Mouse (Mus musculus) brain, adult 2 months (tissue): ENCODE measurements around the gene Flot1.

Experiments used
- DNase-seq: peaks from one replicate; pipeline ENCODE4 v3.0.0; 2011; ENCODE audit warnings: low read depth, low spot score

Gene Flot1

DNA sequence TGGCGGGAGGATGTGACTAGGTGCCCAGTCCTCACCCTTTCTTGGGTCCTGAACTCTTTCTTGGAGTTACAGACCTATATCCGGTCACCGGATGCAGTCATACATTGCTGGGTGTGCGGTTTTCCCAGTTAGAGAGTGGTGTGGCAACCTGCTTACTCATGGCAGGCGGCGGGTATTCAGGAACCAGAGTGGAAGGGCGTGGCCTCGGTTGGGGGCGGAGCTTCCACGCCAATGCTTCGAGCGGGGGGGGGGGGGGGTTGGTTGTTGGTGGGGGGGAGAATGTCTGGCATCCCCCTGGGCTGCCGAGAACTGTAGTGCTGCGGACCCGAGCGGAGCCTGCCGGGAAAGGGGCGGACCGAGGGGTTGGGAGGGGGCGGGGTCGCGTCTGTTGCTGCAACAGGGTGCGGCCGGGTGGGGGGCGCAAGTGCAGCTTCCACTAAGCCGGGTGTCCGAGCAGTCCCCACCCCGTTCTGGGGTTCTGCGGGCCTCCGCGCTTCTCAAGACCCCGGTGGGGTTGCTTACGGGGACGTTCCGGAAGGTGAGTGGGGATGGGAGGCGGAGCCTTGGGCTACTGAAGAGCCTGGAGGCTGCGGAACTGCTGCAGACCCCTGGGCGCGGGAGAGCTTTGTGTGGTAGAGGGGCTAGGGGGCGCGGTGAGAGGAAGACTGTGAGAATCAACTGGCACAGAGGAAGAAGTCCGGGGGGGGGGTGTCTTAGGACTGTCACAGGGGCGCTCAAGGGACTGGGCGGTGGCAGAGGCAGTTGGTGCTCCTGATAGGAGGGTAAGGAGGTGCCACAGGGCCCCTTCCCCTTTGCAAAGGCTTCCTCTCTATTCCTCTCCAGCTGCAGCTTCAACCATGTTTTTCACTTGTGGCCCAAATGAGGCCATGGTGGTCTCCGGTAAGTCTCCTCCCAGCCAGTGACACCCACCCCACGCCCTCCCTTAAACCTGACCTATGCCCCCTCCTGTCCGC is at the start of gene Flot1:
Gene Flot1, plus strand, starts transcription at position 267 of the 974 bp plus-strand sequence.
- peak; percentile 90 for DNase-seq

DNA sequence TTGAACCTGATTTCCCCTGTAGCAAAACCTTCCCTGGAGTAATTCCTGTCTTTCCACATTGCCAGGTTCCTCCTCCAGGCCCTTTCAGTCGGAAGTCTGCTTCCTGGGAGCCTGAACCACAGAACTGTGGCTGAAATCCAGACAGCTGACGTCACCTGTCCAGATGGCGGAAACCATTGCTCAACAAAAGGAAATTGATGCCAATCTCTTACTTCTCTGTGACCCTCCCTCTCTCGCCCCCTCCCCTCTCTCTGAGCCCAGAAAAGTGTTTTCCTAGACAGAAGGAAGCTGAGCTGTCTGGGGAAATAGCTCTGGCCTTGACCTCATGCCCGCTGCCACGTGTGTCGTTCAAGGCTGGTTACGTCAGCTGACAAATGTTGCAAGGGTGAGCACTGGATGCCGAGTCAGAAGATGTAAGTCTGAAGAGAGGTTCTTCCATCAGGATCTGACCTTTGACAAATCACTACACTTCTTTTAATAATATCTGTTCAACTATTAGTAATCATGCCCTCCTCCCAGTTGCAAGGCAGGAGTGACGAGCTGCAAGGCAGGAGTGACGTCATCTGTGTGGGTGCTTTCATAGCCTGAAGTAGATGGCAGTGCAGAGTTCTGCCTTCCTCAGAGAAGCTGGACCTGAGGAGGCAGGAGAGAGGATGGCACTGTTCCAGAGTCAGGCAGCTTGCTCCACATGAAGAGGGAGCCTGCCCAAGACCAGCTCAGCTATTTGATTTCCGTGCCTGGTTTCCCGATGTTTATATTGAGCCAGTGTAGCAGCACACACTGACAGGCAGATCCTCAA is 46.0 kb upstream of the Flot1 start:
- DNase-seq: peak; percentile 98

- no peak for DNase-seq
These were observed 44.1 kb upstream of the Flot1 start for GRCm38 (mm10) chr17:35778965-35779364.

DNA sequence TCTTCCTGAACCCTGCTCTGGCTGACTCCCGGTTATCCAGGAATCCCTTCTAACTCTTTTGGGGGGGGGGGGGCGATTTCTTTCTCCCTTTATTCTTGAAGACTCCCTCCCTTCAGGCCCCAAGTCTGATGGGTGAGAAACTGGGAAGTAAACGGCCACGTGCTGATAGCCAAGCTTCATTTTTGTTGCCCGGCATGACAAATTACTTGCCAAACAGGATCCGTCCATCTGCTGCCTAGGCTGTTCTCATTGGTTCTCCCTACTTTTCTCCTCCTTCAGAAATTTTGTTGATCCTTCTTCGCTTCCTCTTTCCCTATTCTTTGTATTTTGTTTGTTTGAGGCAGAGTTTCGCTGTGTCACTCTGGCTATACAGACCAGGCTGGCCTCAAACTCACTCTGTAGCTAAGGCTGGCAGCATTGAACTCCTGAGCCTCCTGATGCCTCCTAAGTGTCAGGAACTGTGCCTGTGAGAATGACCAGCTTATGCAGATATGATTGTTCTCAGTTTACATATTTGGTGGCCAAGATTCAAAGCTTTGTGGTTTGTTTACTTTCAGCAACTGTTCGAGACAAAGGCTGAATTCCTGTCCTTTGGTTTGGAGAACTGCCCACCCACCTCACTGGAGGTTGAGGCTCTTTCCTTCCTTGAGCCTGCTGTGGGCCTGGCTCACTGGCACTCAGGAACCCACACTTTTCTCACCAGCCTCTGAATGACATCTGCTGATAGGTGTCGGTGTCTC is 43.4 kb upstream of the Flot1 start:
- DNase-seq: peak; percentile 18

DNA sequence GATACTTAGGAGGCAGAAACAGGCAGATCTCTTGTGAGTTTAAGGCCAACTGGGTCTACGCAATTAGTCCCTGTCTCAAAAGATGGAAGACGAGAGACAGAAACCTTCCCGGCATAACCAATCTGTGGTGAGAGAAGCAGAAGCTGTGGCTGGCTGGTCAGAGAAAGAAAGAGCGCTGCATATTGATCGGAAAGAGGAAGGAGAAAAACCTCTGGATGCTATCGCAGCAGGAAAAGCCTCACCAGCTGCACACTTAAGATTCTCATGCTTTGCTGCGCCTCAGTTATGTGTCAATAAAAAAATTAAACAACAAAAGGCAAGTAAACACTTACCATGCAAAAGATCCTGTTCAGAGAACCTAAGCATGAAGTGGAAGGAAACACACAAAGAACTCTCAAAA is 42.7 kb upstream of the Flot1 start:
- DNase-seq: no peak

- no peak for DNase-seq
These were observed 40.6 kb upstream of the Flot1 start for GRCm38 (mm10) chr17:35782398-35782797.

DNA sequence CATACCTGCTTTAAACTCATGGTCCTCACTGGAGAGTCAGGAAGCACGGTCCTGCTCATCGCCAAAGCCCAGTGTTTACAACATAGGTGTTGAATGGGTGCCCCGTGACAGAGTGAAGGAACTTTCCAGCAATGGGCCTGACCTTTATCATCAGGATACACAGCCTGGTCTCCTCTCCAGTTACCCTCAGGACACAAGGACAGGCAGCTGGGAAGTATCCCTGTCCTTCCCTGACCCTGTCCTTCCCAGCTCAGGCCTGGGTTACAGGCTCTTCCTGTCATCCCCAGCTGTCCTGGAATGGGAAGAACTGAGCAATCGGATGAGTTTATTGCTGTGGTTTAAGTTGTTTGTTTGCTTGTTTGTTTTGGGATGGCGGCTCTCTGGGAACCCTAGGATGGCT is 40.1 kb upstream of the Flot1 start:
- DNase-seq: no peak

DNA sequence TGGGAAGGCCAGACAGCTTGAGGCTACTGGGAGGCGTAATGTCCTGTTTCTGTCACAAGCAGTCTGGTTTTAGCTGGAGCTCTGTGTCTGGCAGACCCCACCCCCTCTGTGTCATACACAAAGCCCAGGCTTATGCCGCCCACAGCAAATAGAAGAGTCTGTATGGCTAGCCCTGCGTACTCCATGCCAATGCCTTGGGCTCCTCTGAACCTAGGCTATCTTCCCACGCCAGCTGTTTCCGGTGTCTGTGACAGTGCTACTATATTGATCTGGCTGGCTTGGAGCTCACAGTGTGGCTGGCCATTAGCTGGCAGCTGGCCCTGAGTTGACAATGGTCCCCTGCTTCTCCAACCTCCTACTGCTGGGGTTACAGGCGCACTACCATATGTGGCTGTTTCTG is 39.1 kb upstream of the Flot1 start:
- peak; percentile 73 for DNase-seq

- DNase-seq: no peak
These were observed 37.9 kb upstream of the Flot1 start for GRCm38 (mm10) chr17:35785140-35785539.

GRCm38 (mm10) chr17:35787493-35787892 is 35.5 kb upstream of the Flot1 start:
- DNase-seq: no peak

GRCm38 (mm10) chr17:35788025-35788424 is 35.0 kb upstream of the Flot1 start:
- DNase-seq: no peak

DNA sequence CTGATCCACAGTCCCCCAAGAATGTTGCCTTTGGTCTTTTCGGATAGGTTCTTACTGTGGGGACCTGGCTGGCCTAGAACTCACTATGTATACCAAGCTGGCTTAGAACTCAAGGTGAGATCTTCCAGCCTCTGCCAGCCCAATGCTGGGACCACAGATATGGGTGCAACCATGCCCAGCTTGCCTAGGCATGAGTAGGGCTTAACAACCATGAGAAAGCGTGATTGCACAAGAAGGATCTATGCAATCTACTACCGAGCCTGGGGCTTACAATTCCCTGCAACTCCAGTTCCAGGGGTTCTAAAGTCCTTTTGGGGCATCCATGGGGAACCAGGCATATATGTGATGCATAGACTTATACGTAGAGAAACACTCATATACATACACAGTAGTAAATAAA is 32.1 kb upstream of the Flot1 start:
- DNase-seq: no peak

DNA sequence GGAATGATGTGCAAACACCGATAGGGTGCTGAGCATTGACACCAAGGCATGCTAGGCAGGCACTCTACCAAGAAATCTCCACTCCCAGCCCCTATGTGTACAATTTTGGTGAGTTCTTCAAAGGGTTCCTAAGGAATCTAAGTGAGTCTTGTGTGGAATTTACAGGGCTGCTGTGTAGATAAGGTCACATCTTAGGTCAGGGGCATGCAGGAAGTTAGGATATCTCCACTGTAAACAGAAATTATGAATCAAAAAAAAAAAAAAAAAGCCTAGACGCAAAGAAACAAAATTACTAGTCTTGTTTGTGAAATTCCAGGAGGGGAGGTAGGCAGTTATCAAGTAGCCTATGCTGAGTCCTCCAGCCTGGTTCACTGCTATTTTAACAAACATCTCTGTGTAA is 30.2 kb upstream of the Flot1 start:
- no peak for DNase-seq

GRCm38 (mm10) chr17:35795099-35795498 is 27.9 kb upstream of the Flot1 start:
- no peak for DNase-seq

DNA sequence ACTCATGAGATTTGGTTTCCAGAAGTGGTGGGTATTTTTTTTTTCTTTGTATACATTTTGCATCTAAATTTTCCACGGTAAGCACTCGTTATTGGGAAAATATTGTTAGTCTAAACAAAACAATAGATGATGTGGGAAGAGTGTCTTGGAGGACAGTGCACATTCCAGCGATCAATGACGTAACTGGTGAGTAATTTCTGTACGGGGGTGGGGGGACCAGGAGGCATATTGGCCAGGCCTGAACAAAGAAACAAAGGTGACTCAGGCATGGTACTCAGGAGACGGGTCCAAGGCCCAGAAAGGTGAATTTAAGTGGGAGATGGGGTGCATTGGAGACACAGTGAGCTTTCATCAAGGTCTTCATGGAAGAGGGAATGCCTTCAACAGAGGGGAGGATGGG is 27.4 kb upstream of the Flot1 start:
- no peak for DNase-seq

- no peak for DNase-seq
These were observed 26.2 kb upstream of the Flot1 start for GRCm38 (mm10) chr17:35796835-35797234.

DNA sequence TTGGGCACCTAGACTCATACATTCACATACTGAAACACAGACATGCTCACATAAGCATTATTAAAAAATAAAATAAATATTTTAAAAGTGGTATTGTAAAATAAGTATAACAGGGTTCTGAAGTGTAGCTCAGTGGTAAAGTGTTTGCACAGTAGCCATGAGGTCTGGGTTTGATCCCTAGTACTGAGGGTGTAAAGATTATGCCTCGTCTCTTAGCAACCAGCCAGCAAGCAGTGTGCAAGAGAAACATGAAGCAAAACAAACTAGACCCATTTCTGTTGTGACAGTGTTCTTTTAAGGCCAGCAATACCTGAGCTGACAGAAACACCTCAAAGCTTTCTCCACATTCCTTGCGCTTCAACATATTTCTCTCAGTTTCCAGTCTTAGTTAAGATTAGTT is 22.1 kb upstream of the Flot1 start:
- no peak for DNase-seq

DNA sequence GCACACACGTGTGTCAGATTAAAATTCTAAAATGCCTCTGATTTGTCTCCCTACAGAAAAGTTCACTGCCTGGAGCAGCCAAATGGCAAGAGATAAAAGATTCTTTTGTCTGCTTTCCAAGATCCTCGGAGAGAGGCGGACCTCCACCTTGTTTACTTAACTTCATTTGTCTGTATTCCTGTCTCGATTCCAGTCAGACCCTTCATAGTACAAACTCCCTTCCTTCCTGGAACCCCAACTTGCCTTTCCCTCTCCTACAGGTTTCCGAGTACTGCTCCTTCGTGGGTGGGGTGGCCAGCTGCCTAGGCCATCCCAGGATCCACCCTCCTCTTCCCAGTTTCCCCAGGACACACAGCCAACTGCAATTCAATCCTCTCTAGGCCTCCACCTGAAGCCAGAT is 20.0 kb upstream of the Flot1 start:
- DNase-seq: no peak

- DNase-seq: no peak
These were observed 19.1 kb upstream of the Flot1 start for GRCm38 (mm10) chr17:35803858-35804399.

DNA sequence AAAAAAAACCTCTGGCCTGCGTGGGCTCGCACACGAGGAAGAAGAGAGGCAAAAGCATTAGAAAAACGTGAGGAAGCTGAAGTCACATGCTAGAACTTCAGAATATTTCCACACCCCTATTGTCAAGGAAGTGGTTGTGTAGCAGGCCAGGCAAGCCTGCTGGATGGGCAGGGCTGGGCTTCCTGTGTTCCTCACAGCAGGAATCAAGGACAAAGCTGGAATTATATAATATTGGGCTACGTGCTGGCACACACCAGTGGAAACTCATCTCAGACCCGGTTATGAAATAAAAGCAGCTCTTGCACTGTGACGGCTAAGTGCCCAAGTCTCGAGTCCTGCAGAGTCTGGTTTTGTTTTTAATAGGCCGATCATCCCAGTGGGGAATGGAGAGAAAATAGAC is 15.0 kb upstream of the Flot1 start:
- peak; percentile 64 for DNase-seq

- no peak for DNase-seq
These were observed 13.6 kb upstream of the Flot1 start for GRCm38 (mm10) chr17:35809395-35809794.
